Mouse (Mus musculus): ENCODE measurements around the gene Mael. TPM values are rescaled to one million over a fixed set of nuclear protein-coding genes. Genes with fewer than 3 reads are reported as not detected.
A peak's percentile ranks its signal among the peaks of the same experiment; 100 is the strongest.

Gene Mael
- polyA plus RNA-seq, 1 experiment from 2014 or later: 0.09 TPM

- peak; percentile 81 for DNase-seq (ENCODE audit: low spot score)
- Histone ChIP-seq H3K4me3 (peak overlapping the region; percentile 35), H3K4me1 (replicated peaks) (peaks cover 32% of the 10 kb centered on the region), H3K9me3 (no peaks in the 10 kb centered on the region), H3K27me3 (ENCODE audit: insufficient read depth, poor library complexity, severe bottlenecking) (peaks cover 21% of the 10 kb centered on the region), H3K36me3 (no peaks in the 10 kb centered on the region), H3K27ac (no peak overlapping the region)
- WGBS: 18% methylated on average over 24 of the region's 24 CpGs
Measured at GRCm38 (mm10) chr1:166160569-166161445, 77.7 kb downstream of the Mael start.

- H3K27ac ChIP-seq: no peak overlapping the region
- no peaks in the 10 kb centered on the region for H3K36me3 ChIP-seq
- peaks cover 28% of the 10 kb centered on the region for H3K27me3 ChIP-seq (ENCODE audit: insufficient read depth, poor library complexity, severe bottlenecking)
- DNase-seq (ENCODE audit: low spot score): no peak
- WGBS: 59% methylated on average over 5 of the region's 5 CpGs
- H3K9me3 ChIP-seq: no peaks in the 10 kb centered on the region
- H3K4me3 ChIP-seq: peak overlapping the region; percentile 35; the same call in 1 of the 2 replicates
- peaks cover 32% of the 10 kb centered on the region for H3K4me1 ChIP-seq (replicated peaks)
Measured at GRCm38 (mm10) chr1:166160111-166160510, 78.4 kb downstream of the Mael start.

- DNase-seq (ENCODE audit: low spot score): no peak
- peaks cover 23% of the 10 kb centered on the region for H3K4me1 ChIP-seq (replicated peaks)
- 66% methylated on average over 9 of the region's 9 CpGs for WGBS
- no peaks in the 10 kb centered on the region for H3K9me3 ChIP-seq
- no peaks in the 10 kb centered on the region for H3K36me3 ChIP-seq
- peaks cover 39% of the 10 kb centered on the region for H3K27me3 ChIP-seq (ENCODE audit: insufficient read depth, poor library complexity, severe bottlenecking)
- no peak overlapping the region for H3K27ac ChIP-seq
- no peak overlapping the region for H3K4me3 ChIP-seq
Measured at GRCm38 (mm10) chr1:166158664-166159063, 79.9 kb downstream of the Mael start.

GRCm38 (mm10) chr1:166157712-166158111, 80.8 kb downstream of the Mael start:
- peaks cover 42% of the 10 kb centered on the region for H3K27me3 ChIP-seq (ENCODE audit: insufficient read depth, poor library complexity, severe bottlenecking)
- H3K4me1 ChIP-seq (replicated peaks): peaks cover 20% of the 10 kb centered on the region
- 89% methylated on average over 12 of the region's 12 CpGs for WGBS
- H3K4me3 ChIP-seq: no peak overlapping the region
- H3K9me3 ChIP-seq: no peaks in the 10 kb centered on the region
- H3K27ac ChIP-seq: no peak overlapping the region
- no peaks in the 10 kb centered on the region for H3K36me3 ChIP-seq
- DNase-seq (ENCODE audit: low spot score): no peak

- H3K27me3 ChIP-seq (ENCODE audit: insufficient read depth, poor library complexity, severe bottlenecking): peaks cover 41% of the 10 kb centered on the region
- no peak overlapping the region for H3K4me3 ChIP-seq
- H3K4me1 ChIP-seq (replicated peaks): peaks cover 11% of the 10 kb centered on the region
- H3K27ac ChIP-seq: no peak overlapping the region
- DNase-seq (ENCODE audit: low spot score): no peak
- 51% methylated on average over 10 of the region's 10 CpGs for WGBS
- H3K9me3 ChIP-seq: no peaks in the 10 kb centered on the region
- H3K36me3 ChIP-seq: no peaks in the 10 kb centered on the region
Measured at GRCm38 (mm10) chr1:166155113-166155494, 83.4 kb downstream of the Mael start.

- Histone ChIP-seq H3K4me1 (replicated peaks) (peaks cover 9% of the 10 kb centered on the region), H3K27ac (no peak overlapping the region), H3K9me3 (no peaks in the 10 kb centered on the region), H3K36me3 (no peaks in the 10 kb centered on the region), H3K4me3 (peak overlapping the region; percentile 30; the same call in 1 of the 2 replicates), H3K27me3 (ENCODE audit: insufficient read depth, poor library complexity, severe bottlenecking) (peaks cover 34% of the 10 kb centered on the region)
- 20% methylated on average over 29 of the region's 29 CpGs for WGBS
- DNase-seq (ENCODE audit: low spot score): peak; percentile 78
Measured at GRCm38 (mm10) chr1:166154162-166155112, 84.1 kb downstream of the Mael start.

GRCm38 (mm10) chr1:166153351-166154120, 85.0 kb downstream of the Mael start:
- Histone ChIP-seq H3K27ac (no peak overlapping the region), H3K4me1 (replicated peaks) (peaks cover 9% of the 10 kb centered on the region), H3K36me3 (no peaks in the 10 kb centered on the region), H3K27me3 (ENCODE audit: insufficient read depth, poor library complexity, severe bottlenecking) (peaks cover 29% of the 10 kb centered on the region), H3K4me3 (no peak overlapping the region), H3K9me3 (no peaks in the 10 kb centered on the region)
- peak; percentile 89 for DNase-seq (ENCODE audit: low spot score)
- WGBS: 15% methylated on average over 18 of the region's 18 CpGs

- Histone ChIP-seq H3K9me3 (no peaks in the 10 kb centered on the region), H3K4me3 (no peak overlapping the region), H3K36me3 (no peaks in the 10 kb centered on the region), H3K27me3 (ENCODE audit: insufficient read depth, poor library complexity, severe bottlenecking) (peaks cover 26% of the 10 kb centered on the region), H3K4me1 (replicated peaks) (no peaks in the 10 kb centered on the region; the same call in 1 of the 2 replicates), H3K27ac (no peak overlapping the region)
- no peak for DNase-seq (ENCODE audit: low spot score)
- 91% methylated on average over 10 of the region's 10 CpGs for WGBS
Measured at GRCm38 (mm10) chr1:166152034-166152433, 86.5 kb downstream of the Mael start.

- H3K4me3 ChIP-seq: no peak overlapping the region
- no peak for DNase-seq (ENCODE audit: low spot score)
- 73% methylated on average over 11 of the region's 11 CpGs for WGBS
- peaks cover 24% of the 10 kb centered on the region for H3K27me3 ChIP-seq (ENCODE audit: insufficient read depth, poor library complexity, severe bottlenecking)
- no peak overlapping the region for H3K27ac ChIP-seq
- no peaks in the 10 kb centered on the region for H3K9me3 ChIP-seq
- no peaks in the 10 kb centered on the region; the same call in 1 of the 2 replicates for H3K4me1 ChIP-seq (replicated peaks)
- H3K36me3 ChIP-seq: no peaks in the 10 kb centered on the region
Measured at GRCm38 (mm10) chr1:166151341-166151740, 87.2 kb downstream of the Mael start.

Other genes with a start within 250 kb of the Mael start
- gene Pou2f1, start 236.1 kb downstream of the Mael start, polyA plus RNA-seq (2016; fragmentation: Nextera tagmentation; extraction: Ambion mirVana): 21.8 and 25.4 TPM in 2 replicates
- 2.5 and 3.0 TPM in 2 replicates for gene Dusp27, start 110.8 kb downstream of the Mael start, polyA plus RNA-seq (2016; fragmentation: Nextera tagmentation; extraction: Ambion mirVana)
- 0.16 and 0.22 TPM in 2 replicates for gene Gpa33, start 108.5 kb downstream of the Mael start, polyA plus RNA-seq (2016; fragmentation: Nextera tagmentation; extraction: Ambion mirVana)
- 6.3 and 8.1 TPM in 2 replicates for gene Ildr2, start 15.4 kb upstream of the Mael start, polyA plus RNA-seq (2016; fragmentation: Nextera tagmentation; extraction: Ambion mirVana)
- 58.7 and 60.3 TPM in 2 replicates for gene Tada1, start 140.3 kb upstream of the Mael start, polyA plus RNA-seq (2016; fragmentation: Nextera tagmentation; extraction: Ambion mirVana)
- gene Pogk, start 171.1 kb upstream of the Mael start, polyA plus RNA-seq (2016; fragmentation: Nextera tagmentation; extraction: Ambion mirVana): 27.7 and 33.2 TPM in 2 replicates

All from hindbrain, embryonic 10.5 days (tissue).